Mouse (Mus musculus) heart, embryonic 11.5 days (tissue): ENCODE results near the gene Sh2d7. TPM values are rescaled to one million over a fixed set of nuclear protein-coding genes. Genes with fewer than 3 reads are reported as not detected.

Source experiments
- ATAC-seq: fragments of 200-750 bp; cut with Nextera tagmentation; replicated peaks from 2 replicates; pipeline ENCODE4 v1.8.0; 2017; ENCODE audit warnings: moderate library complexity; ENCODE audit not compliant: insufficient number of reproducible peaks, low FRiP score, low TSS enrichment
- H3K27ac ChIP-seq: fragments of 300-500 bp; sonication (generic); 2 replicates; pipeline ENCODE4 v1.5.1; 2014; ENCODE audit warnings: mild to moderate bottlenecking, low read depth, low read length
- H3K27me3 ChIP-seq: fragments of 300-500 bp; sonication (generic); 2 replicates; pipeline ENCODE4 v1.6.1; 2014; ENCODE audit warnings: mild to moderate bottlenecking, low read length, mixed read lengths; ENCODE audit not compliant: control insufficient read depth, insufficient read depth
- H3K36me3 ChIP-seq: fragments of 300-500 bp; sonication (generic); 2 replicates; pipeline ENCODE4 v1.6.1; 2014; ENCODE audit warnings: mild to moderate bottlenecking, low read length, moderate library complexity, mixed read lengths; ENCODE audit not compliant: control insufficient read depth, insufficient read depth
- H3K4me1 ChIP-seq: fragments of 300-500 bp; sonication (generic); 2 replicates; pipeline ENCODE4 v1.6.1; 2014; ENCODE audit warnings: low read length; ENCODE audit not compliant: control insufficient read depth, insufficient read depth
- H3K4me2 ChIP-seq: fragments of 300-500 bp; sonication (generic); 2 replicates; pipeline ENCODE4 v1.6.1; 2014; ENCODE audit warnings: mild to moderate bottlenecking, moderate library complexity
- H3K4me3 ChIP-seq: fragments of 300-500 bp; sonication (generic); 2 replicates; pipeline ENCODE4 v1.5.1; 2014; ENCODE audit warnings: low read depth, low read length
- H3K9ac ChIP-seq: fragments of 300-500 bp; sonication (generic); 2 replicates; pipeline ENCODE4 v1.6.1; 2014; ENCODE audit warnings: mild to moderate bottlenecking, low read depth, low read length, moderate library complexity
- H3K9me3 ChIP-seq: fragments of 300-500 bp; sonication (generic); replicated peaks from 2 replicates; pipeline ENCODE4 v1.6.1; 2016; ENCODE audit warnings: low read length; ENCODE audit not compliant: control insufficient read depth
- WGBS: fragments of 180-500 bp; shearing (Covaris S2); extraction: QIAGEN DNeasy Blood & Tissue Kit; methylation state at CpG from one replicate; pipeline ENCODE4 v1.1.7; 2014; ENCODE audit not compliant: insufficient replicate concordance; 5-methylcytosine and 5-hydroxymethylcytosine counted together
- polyA plus RNA-seq: library from polyadenylated mRNA; unstranded; fragments of >200 nt; fragmentation: Nextera tagmentation; extraction: Ambion mirVana; gene quantifications from 2 replicates; pipeline ENCODE4 v1.2.1, GENCODE M21; 2014

Gene Sh2d7
- polyA plus RNA-seq: not detected in 2 replicates

DNA sequence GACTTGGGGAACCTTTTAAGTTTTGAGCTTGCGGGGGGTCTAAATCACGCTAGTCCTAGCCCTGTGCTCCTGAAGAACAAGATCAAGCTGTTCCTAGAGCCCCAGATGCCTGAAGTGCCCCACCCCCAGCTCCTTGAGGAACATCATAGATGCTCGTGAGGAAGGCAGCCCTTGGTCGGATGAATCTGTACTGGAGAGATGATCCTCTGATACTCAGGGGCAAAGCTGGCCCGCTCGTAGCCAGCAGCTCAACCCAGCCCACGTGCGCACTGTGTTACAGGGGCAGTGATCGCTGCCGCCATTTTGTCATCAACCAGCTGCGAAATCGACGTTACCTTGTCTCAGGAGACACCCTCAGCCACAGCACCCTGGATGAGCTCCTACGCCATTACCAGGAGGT lies at the start of gene Sh2d7:
Gene Sh2d7 (plus strand): TSS at position 301 of the 400 bp plus-strand sequence.
- no peaks in the 10 kb centered on the region for H3K27me3 ChIP-seq
- no peaks in the 10 kb centered on the region for H3K9me3 ChIP-seq
- no peak within 1 kb of the TSS for H3K9ac ChIP-seq
- ATAC-seq: no peak
- 88% methylated on average over 14 of the region's 14 CpGs for WGBS
- H3K4me3 ChIP-seq: no peak within 1 kb of the TSS
- H3K27ac ChIP-seq: no peak within 1 kb of the TSS
- no peaks in the 10 kb centered on the region for H3K36me3 ChIP-seq
- H3K4me2 ChIP-seq: no peak within 1 kb of the TSS
- no peaks in the 10 kb centered on the region for H3K4me1 ChIP-seq

DNA sequence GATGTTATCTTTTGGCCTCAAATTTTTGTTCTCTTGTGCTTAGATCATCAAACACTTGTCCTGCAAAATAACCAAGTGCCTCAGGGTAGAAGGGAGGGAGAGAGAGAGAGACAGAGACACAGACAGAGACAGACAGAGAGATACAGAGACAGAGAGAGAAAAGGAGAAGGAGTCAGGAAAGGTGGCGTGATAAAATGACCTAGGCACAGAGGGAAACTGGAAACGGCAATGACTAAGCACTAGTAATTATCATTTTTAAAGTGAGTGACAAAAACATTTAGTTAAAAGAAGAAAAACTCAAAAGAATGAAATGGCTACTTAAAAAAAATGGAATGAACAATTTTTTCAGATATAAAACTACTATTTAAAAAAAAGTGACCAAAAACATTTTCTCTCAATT lies 49.2 kb upstream of the Sh2d7 start:
- 55% methylated on average over 2 of the region's 2 CpGs for WGBS

DNA sequence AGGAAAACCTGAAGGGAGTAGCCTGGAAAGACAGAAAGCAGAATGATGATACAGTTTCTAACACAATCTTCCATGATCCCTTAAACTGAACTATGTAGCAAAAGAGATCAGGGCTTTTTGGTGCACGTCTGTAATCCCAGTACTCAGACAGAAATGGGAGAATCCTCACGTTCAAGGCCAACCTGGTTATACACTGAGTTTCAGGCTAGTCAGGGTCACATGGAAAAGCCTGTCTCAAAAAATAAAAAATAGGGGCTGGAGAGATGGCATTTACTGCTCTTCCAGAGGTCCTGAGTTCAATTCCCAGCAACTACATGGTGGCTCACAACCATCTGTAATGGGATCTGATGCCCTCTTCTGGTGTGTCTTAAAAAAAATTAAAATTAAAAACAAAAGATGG lies 48.4 kb upstream of the Sh2d7 start:
- Histone ChIP-seq H3K27me3 (no peaks in the 10 kb centered on the region), H3K4me1 (no peaks in the 10 kb centered on the region), H3K9ac (no peak overlapping the region), H3K36me3 (no peaks in the 10 kb centered on the region), H3K4me3 (no peak overlapping the region), H3K4me2 (no peak overlapping the region), H3K9me3 (no peaks in the 10 kb centered on the region), H3K27ac (no peak overlapping the region)
- 86% methylated on average over 2 of the region's 2 CpGs for WGBS
- no peak for ATAC-seq

More for the DNA sequence above, 49.2 kb upstream of the Sh2d7 start:
- ATAC-seq: no peak
- Histone ChIP-seq H3K9me3 (no peaks in the 10 kb centered on the region), H3K9ac (no peak overlapping the region), H3K4me1 (no peaks in the 10 kb centered on the region), H3K27ac (no peak overlapping the region), H3K27me3 (no peaks in the 10 kb centered on the region), H3K4me2 (no peak overlapping the region), H3K4me3 (no peak overlapping the region), H3K36me3 (no peaks in the 10 kb centered on the region)

DNA sequence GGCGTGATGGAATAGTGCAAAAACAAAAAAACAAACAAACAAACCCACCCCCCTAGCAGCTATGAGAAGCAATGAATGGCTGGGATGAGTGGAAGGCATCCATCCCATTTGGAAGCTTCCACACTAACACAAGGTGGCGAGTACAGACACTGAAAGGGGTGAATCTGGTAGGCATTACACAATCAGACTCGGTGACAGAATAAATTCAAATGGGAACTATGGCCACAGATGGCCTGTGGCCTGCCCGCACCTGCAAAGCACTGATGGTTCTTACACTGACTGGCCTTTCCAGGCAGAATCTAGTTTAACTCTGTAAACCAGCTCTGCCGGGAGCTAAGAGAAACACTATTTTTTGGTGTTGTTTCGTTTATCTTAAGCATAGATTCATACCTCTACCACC lies 39.5 kb upstream of the Sh2d7 start:
- H3K27ac ChIP-seq: no peak overlapping the region
- no peak overlapping the region for H3K9ac ChIP-seq
- H3K4me1 ChIP-seq: no peaks in the 10 kb centered on the region
- no peak overlapping the region for H3K4me2 ChIP-seq
- ATAC-seq: no peak
- no peaks in the 10 kb centered on the region for H3K9me3 ChIP-seq
- no peak overlapping the region for H3K4me3 ChIP-seq
- no peaks in the 10 kb centered on the region for H3K36me3 ChIP-seq
- WGBS: 83% methylated on average over 6 of the region's 6 CpGs
- 0 out of 2 replicates have a peak, but pooled peaks cover 6% of the 10 kb centered on the region for H3K27me3 ChIP-seq

DNA sequence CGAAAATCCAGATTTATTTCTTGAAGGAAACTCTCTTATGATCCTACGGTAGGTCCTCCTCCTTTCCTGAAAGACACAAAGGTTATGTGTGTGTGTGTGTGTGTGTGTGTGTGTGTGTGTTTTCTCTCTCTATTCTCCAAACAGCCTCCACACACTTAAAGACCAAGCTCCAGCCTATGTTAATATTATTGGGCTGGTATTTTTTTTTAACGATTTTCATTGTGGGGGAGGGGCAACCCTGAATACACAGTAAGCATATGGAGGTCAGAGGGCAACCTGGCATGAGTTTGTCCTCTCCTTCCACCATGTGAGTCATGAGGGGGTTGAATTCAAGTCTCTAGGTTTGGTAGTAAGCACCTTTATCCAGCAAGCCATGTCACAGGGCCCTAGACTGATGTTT lies 39.0 kb upstream of the Sh2d7 start:
- Histone ChIP-seq H3K4me3 (no peak overlapping the region), H3K27ac (no peak overlapping the region), H3K36me3 (no peaks in the 10 kb centered on the region), H3K9me3 (no peaks in the 10 kb centered on the region), H3K4me1 (no peaks in the 10 kb centered on the region), H3K9ac (no peak overlapping the region), H3K27me3 (0 out of 2 replicates have a peak, but pooled peaks cover 6% of the 10 kb centered on the region), H3K4me2 (no peak overlapping the region)
- 79% methylated on average over 3 of the region's 3 CpGs for WGBS
- no peak for ATAC-seq

DNA sequence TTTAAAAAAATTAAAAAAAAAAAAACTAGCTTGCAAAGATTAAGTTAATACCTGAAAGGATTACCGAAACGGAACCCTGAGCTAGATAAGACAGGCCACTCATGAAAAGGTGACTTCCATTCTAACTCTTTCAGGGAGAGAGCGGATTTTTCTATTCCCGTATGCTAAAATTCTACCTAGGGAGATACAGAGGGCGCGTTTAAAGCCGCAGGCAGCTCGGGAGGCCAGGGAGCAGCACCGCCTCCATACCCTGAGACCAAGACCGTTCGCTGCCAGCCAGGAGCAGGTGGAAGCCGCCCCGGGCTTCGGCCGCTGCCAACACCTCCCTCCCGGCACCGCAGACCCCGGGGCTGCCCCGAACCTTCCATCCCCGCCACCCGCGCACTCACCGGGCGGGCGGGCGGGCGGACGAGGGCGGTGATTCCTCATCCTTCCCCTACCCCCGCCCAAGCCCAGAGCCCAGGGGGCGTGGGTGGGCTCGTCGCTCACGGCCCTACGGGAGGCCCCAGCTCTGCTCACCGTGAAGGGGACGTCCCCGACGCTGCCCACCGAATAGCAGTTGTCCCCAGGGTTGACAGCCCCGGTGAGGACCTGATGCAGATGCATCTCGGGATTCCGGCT lies 37.8 kb upstream of the Sh2d7 start:
- 1% methylated on average over 42 of the region's 43 CpGs for WGBS
- peak overlapping the region; percentile 81 for H3K9ac ChIP-seq
- peak overlapping the region; percentile 87 for H3K4me2 ChIP-seq
- no peaks in the 10 kb centered on the region for H3K9me3 ChIP-seq
- H3K4me3 ChIP-seq: peak overlapping the region; percentile 87
- H3K27ac ChIP-seq: peak overlapping the region; percentile 70; the same call in 1 of the 2 replicates
- 0 out of 2 replicates have a peak, but pooled peaks cover 6% of the 10 kb centered on the region for H3K27me3 ChIP-seq
- no peaks in the 10 kb centered on the region for H3K36me3 ChIP-seq
- no peaks in the 10 kb centered on the region for H3K4me1 ChIP-seq
- peak; percentile 60 for ATAC-seq

DNA sequence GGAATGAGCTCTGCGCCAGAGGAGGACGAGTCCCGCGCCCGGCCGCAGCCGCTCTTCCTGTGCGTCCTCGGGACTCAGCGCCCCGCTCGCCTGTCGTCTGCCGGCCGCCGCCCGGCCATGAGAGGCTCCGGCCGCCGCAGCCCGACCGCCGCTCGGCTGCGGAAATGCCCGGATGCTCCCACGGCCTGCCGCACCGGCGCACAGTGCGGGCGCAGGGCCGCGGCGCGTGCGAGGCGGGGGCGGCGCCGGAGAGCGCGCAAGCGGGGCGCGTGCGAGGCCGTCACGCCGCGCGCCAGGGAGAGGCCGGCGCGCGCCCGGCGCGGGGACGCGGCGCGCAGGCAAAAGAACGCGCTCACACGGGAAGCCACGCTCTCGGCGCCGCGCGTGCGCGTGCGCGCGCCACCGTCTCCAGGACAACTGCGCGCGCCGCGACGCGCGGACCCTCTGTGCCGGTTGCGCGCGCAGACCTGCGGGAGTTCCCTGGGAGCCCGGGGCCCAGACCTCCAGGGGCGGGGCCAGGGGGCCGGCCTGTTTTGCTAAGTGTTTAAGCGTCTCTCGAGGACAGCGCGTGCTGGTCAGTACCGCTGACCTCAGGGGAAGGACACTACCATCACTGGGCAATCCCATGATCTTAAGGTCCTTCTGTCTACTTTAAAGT lies 37.2 kb upstream of the Sh2d7 start, which contains the start of gene Dmxl2:
Gene Dmxl2 (minus strand): TSS at position 174 of the 658 bp plus-strand sequence.
- H3K9me3 ChIP-seq: no peaks in the 10 kb centered on the region
- under 1% methylated on average over 66 of the region's 99 CpGs for WGBS
- H3K27me3 ChIP-seq: 0 out of 2 replicates have a peak, but pooled peaks cover 6% of the 10 kb centered on the region
- H3K4me3 ChIP-seq: peak within 1 kb of the TSS; percentile 87
- no peaks in the 10 kb centered on the region for H3K36me3 ChIP-seq
- peak; percentile 87 for ATAC-seq
- H3K4me1 ChIP-seq: no peaks in the 10 kb centered on the region
- peak within 1 kb of the TSS; percentile 70; the same call in 1 of the 2 replicates for H3K27ac ChIP-seq
- H3K4me2 ChIP-seq: peak within 1 kb of the TSS; percentile 87
- H3K9ac ChIP-seq: peak within 1 kb of the TSS; percentile 81

DNA sequence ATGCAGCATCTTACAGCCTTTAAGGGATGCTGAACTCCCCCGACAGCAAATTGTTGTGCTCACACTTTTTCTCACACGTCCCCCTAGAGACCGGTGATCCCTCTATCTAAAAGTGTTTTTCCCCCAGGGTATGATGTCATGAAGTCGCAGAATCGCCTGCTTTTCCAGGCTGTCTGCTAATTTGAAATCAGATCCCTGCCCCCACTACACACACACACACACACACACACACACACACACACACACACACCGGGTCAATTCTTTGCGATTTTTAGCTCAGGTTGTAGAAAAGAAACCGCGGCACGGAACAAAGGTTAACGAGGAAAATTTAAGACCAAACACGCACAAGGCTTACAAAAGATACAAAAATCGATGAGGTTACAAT lies 36.7 kb upstream of the Sh2d7 start:
- H3K4me2 ChIP-seq: peak overlapping the region; percentile 87
- WGBS: 7% methylated on average over 13 of the region's 13 CpGs
- H3K9me3 ChIP-seq: no peaks in the 10 kb centered on the region
- H3K27me3 ChIP-seq: 0 out of 2 replicates have a peak, but pooled peaks cover 6% of the 10 kb centered on the region
- H3K36me3 ChIP-seq: no peaks in the 10 kb centered on the region
- peak overlapping the region; percentile 81; the same call in 1 of the 2 replicates for H3K9ac ChIP-seq
- no peaks in the 10 kb centered on the region for H3K4me1 ChIP-seq
- H3K27ac ChIP-seq: no peak overlapping the region; the same call in 1 of the 2 replicates
- no peak for ATAC-seq
- peak overlapping the region; percentile 87 for H3K4me3 ChIP-seq
